Mouse (Mus musculus): Measurements from ENCODE around the gene Oog3. TPM values are rescaled to one million over a fixed set of nuclear protein-coding genes. Genes with fewer than 3 reads are reported as not detected.

Oog3 gene
- polyA plus RNA-seq (2015; fragmentation: Nextera tagmentation; extraction: Ambion mirVana), result not detected in 2 replicates

DNA sequence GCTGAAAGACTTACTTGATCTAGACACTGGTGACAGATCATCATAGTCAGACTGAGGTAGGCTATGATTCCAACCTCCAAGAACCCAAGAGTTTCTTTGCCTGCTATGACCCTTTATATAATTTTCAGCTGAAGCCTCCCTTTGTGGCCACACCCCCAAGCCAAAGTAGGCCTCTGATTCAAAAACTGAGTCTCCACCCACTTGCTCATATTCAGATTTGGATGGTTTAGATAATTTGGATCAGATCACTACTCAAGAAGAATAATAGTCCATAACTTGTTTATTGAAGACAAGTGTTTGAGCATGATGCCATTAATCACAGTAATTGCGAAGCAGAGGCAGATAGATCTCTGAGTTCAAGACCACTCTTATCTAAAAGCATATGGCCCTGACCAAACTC, at the start of gene Oog3:
TSS of gene Oog3 (minus strand) at position 101 of the 400 bp plus-strand sequence.
- Histone ChIP-seq H3K9ac (replicated peaks; ENCODE audit: low read length) (no peak within 1 kb of the TSS), H3K4me3 (ENCODE audit: low read length) (no peak within 1 kb of the TSS), H3K27ac (ENCODE audit: low read length) (no peak within 1 kb of the TSS), H3K27me3 (ENCODE audit: insufficient read depth, low read length) (no peaks in the 10 kb centered on the region), H3K9me3 (ENCODE audit: low read length) (peaks cover 20% of the 10 kb centered on the region), H3K4me1 (ENCODE audit: insufficient read depth, low read length) (no peaks in the 10 kb centered on the region), H3K36me3 (ENCODE audit: insufficient read depth, low read length) (no peaks in the 10 kb centered on the region), H3K4me2 (replicated peaks; ENCODE audit: low read depth, low read length) (no peak within 1 kb of the TSS)
- no peak for ATAC-seq (ENCODE audit: low FRiP score, low TSS enrichment)
- WGBS, result 79% methylated on average over 1 of the region's 1 CpGs

GRCm38 (mm10) chr4:144190419-144190818, 28.0 kb upstream of the Oog3 start, which contains the start of gene Oog2:
Oog2 (plus strand) TSS chr4:144190719.
- Histone ChIP-seq H3K4me1 (ENCODE audit: insufficient read depth, low read length) (no peaks in the 10 kb centered on the region), H3K9me3 (ENCODE audit: low read length) (no peaks in the 10 kb centered on the region), H3K27ac (ENCODE audit: low read length) (no peak within 1 kb of the TSS), H3K4me2 (replicated peaks; ENCODE audit: low read depth, low read length) (no peak within 1 kb of the TSS), H3K36me3 (ENCODE audit: insufficient read depth, low read length) (no peaks in the 10 kb centered on the region), H3K4me3 (ENCODE audit: low read length) (no peak within 1 kb of the TSS), H3K9ac (replicated peaks; ENCODE audit: low read length) (no peak within 1 kb of the TSS), H3K27me3 (ENCODE audit: insufficient read depth, low read length) (no peaks in the 10 kb centered on the region)
- no peak for ATAC-seq (ENCODE audit: low FRiP score, low TSS enrichment)
- 56% methylated on average over 1 of the region's 1 CpGs for WGBS

Other genes starting within 250 kb of the Oog3 start
- gene Pramef25, start 211.6 kb downstream of the Oog3 start, polyA plus RNA-seq (2015; fragmentation: Nextera tagmentation; extraction: Ambion mirVana), result not detected in 2 replicates
- not detected in 2 replicates for gene Gm13101, start 195.7 kb downstream of the Oog3 start, polyA plus RNA-seq (2015; fragmentation: Nextera tagmentation; extraction: Ambion mirVana)
- gene Pramef17, start 168.3 kb downstream of the Oog3 start, polyA plus RNA-seq (2015; fragmentation: Nextera tagmentation; extraction: Ambion mirVana), result not detected in 2 replicates
- not detected in 2 replicates for gene Pramel4, start 103.5 kb downstream of the Oog3 start, polyA plus RNA-seq (2015; fragmentation: Nextera tagmentation; extraction: Ambion mirVana)
- gene Gm13102, start 56.2 kb downstream of the Oog3 start, polyA plus RNA-seq (2015; fragmentation: Nextera tagmentation; extraction: Ambion mirVana), result not detected in 2 replicates
- not detected in 2 replicates for gene Oog2, start 28.1 kb upstream of the Oog3 start, polyA plus RNA-seq (2015; fragmentation: Nextera tagmentation; extraction: Ambion mirVana)
- not detected in 2 replicates for gene C87977, start 50.7 kb upstream of the Oog3 start, polyA plus RNA-seq (2015; fragmentation: Nextera tagmentation; extraction: Ambion mirVana)
- not detected in 2 replicates for gene Pramel5, start 117.8 kb upstream of the Oog3 start, polyA plus RNA-seq (2015; fragmentation: Nextera tagmentation; extraction: Ambion mirVana)
- not detected in 2 replicates for gene Gm13128, start 167.6 kb upstream of the Oog3 start, polyA plus RNA-seq (2015; fragmentation: Nextera tagmentation; extraction: Ambion mirVana)
- not detected in 2 replicates for gene Gm13119, start 195.3 kb upstream of the Oog3 start, polyA plus RNA-seq (2015; fragmentation: Nextera tagmentation; extraction: Ambion mirVana)
- not detected in 2 replicates for gene Pramef20, start 215.3 kb upstream of the Oog3 start, polyA plus RNA-seq (2015; fragmentation: Nextera tagmentation; extraction: Ambion mirVana)
- gene Pramef12, start 245.8 kb upstream of the Oog3 start, polyA plus RNA-seq (2015; fragmentation: Nextera tagmentation; extraction: Ambion mirVana), result 0.21 and 0.36 TPM in 2 replicates